In genomic region chr7:123353081-123353480, GRCm38 (mm10) we compare ENCODE assay signal across 21 mouse cellular contexts.
"Had no signal": no experiment of that assay in that cellular context is flagged by ENCODE, and none has a peak within 500 bp of the region (broad histone marks: within the 10 kb centered on the region; RNA-seq: fewer than 3 reads in every experiment).

No protein-coding gene starts in this region.

- H3K27me3 ChIP-seq: limb, embryonic 12.5 days; limb, embryonic 15.5 days; neural tube, embryonic 12.5 days; neural tube, embryonic 15.5 days had no signal

- H3K4me3 ChIP-seq: layer of hippocampus, adult 2 months; limb, embryonic 12.5 days; limb, embryonic 15.5 days; neural tube, embryonic 12.5 days; neural tube, embryonic 15.5 days had no signal

- H3K4me2 ChIP-seq: limb, embryonic 12.5 days; limb, embryonic 15.5 days; midbrain, embryonic 11.5 days; neural tube, embryonic 12.5 days; neural tube, embryonic 15.5 days had no signal

- H3K36me3 ChIP-seq: limb, embryonic 12.5 days; limb, embryonic 15.5 days; neural tube, embryonic 12.5 days; neural tube, embryonic 15.5 days had no signal

- H3K9me3 ChIP-seq: limb, embryonic 12.5 days; limb, embryonic 15.5 days; neural tube, embryonic 12.5 days; neural tube, embryonic 15.5 days had no signal

- DNase-seq: kidney, adult 2 months; kidney, postnatal 25 days; layer of hippocampus, adult 9-11 months; left cerebral cortex, postnatal 4 days; lung, adult 2 months; lung, postnatal 14 days; lung, postnatal 4 days; midbrain, embryonic 14.5 days; right cerebral cortex, adult 18-20 months; right cerebral cortex, postnatal 14 days; right cerebral cortex, postnatal 4 days; thymus, adult 2 months; thymus, postnatal 14 days had no signal

- H3K9ac ChIP-seq: limb, embryonic 12.5 days; limb, embryonic 15.5 days; neural tube, embryonic 12.5 days; neural tube, embryonic 15.5 days had no signal

- H3K27ac ChIP-seq: kidney, postnatal 0 days; layer of hippocampus, adult 2 months; limb, embryonic 12.5 days; limb, embryonic 15.5 days; neural tube, embryonic 12.5 days; neural tube, embryonic 15.5 days; stomach, postnatal 0 days had no signal
